8 mouse cellular contexts compared by ENCODE assay signal in genomic region chr5:113151554-113152103, GRCm38 (mm10).
DNase-seq lines count a peak whose midpoint lies in the region; ATAC-seq and TF ChIP-seq lines count a peak whose summit lies in the region.

No protein-coding gene starts in this region.

- H3K27me3 ChIP-seq in kidney, embryonic 15.5 days, result no peaks in the 10 kb centered on the region
- no peaks in the 10 kb centered on the region for H3K27me3 ChIP-seq in small intestine, adult 2 months (ENCODE audit: control insufficient read depth, insufficient read depth, low read length)

- H3K9me3 ChIP-seq in kidney, embryonic 15.5 days (replicated peaks), result no peaks in the 10 kb centered on the region

- H3K27ac ChIP-seq in kidney, embryonic 15.5 days, result peak overlapping the region; percentile 74
- H3K27ac ChIP-seq in bone marrow macrophage, adult 2 months (ENCODE audit: insufficient read depth, low read depth, low read length), result peak overlapping the region; percentile 47; the same call in 1 of the 2 replicates
- 0 out of 2 replicates have a peak overlapping the region, but pooled peaks have one; percentile 3 for H3K27ac ChIP-seq in small intestine, adult 2 months (ENCODE audit: insufficient read depth, low read depth, low read length)

- no peak overlapping the region for H3K4me2 ChIP-seq in kidney, embryonic 15.5 days

- DNase-seq in kidney, adult 9 months, result no peak
- peak; percentile 44 for DNase-seq in gastrocnemius, postnatal 25 days
- DNase-seq in kidney, postnatal 36 days, result peak; percentile 44 to 73
- no peak for DNase-seq in cerebellum, adult 11 months
- DNase-seq in cerebellum, postnatal 4 days (ENCODE audit: low spot score in 2 of 2), result no peak

- 48% methylated on average over 11 of the region's 11 CpGs for WGBS in kidney, embryonic 15.5 days
- WGBS in small intestine, adult 2 months, result 49% methylated on average over 11 of the region's 11 CpGs

- no peaks in the 10 kb centered on the region for H3K36me3 ChIP-seq in kidney, embryonic 15.5 days
- peaks cover 7% of the 10 kb centered on the region; the same call in 1 of the 2 replicates for H3K36me3 ChIP-seq in small intestine, adult 2 months (ENCODE audit: control insufficient read depth, insufficient read depth, low read length)

- no peak overlapping the region for H3K4me3 ChIP-seq in kidney, embryonic 15.5 days (replicated peaks)
- no peak overlapping the region for H3K4me3 ChIP-seq in bone marrow macrophage, adult 2 months (ENCODE audit: insufficient read depth, low read length)
- no peak overlapping the region for H3K4me3 ChIP-seq in small intestine, adult 2 months (ENCODE audit: low read depth, low read length)

- peak; percentile 47; the same call in 1 of the 2 replicates for ATAC-seq in kidney, embryonic 15.5 days (replicated peaks; ENCODE audit: low FRiP score)

- no peak for TF ChIP-seq POLR2A in bone marrow macrophage, adult 2 months (IDR thresholded peaks at IDR 0.05; ENCODE audit: borderline replicate concordance, low read depth, low read length)
- no peak for TF ChIP-seq POLR2A in small intestine, adult 2 months (IDR thresholded peaks at IDR 0.05; ENCODE audit: low read depth, low read length)

- H3K4me1 ChIP-seq in kidney, embryonic 15.5 days, result peaks cover 60% of the 10 kb centered on the region
- H3K4me1 ChIP-seq in bone marrow macrophage, adult 2 months (ENCODE audit: control insufficient read depth, insufficient read depth, low read length), result peaks cover 16% of the 10 kb centered on the region
- peaks cover 27% of the 10 kb centered on the region for H3K4me1 ChIP-seq in small intestine, adult 2 months (ENCODE audit: control insufficient read depth, insufficient read depth, insufficient read length, low read length)

- no peak overlapping the region for H3K9ac ChIP-seq in kidney, embryonic 15.5 days

- no peak for TF ChIP-seq CTCF in bone marrow macrophage, adult 2 months (IDR thresholded peaks at IDR 0.05; ENCODE audit: low read depth, low read length)
- no peak for TF ChIP-seq CTCF in small intestine, adult 2 months (IDR thresholded peaks at IDR 0.05; ENCODE audit: extremely low read depth, insufficient read length, insufficient replicate concordance, low read depth, low read length)

Comparison
In these comparisons a context has a peak if more than half of its experiments do, and no peak if none do; other contexts are left out.
1. DNase-seq: peak in gastrocnemius, postnatal 25 days (single experiment) and kidney, postnatal 36 days (2 of 2); none in kidney, adult 9 months (single experiment), cerebellum, adult 11 months (single experiment) and cerebellum, postnatal 4 days (0 of 2).
2. H3K27ac ChIP-seq: peak in every context shown above with its lines; median percentile 74 in kidney, embryonic 15.5 days; 47 in bone marrow macrophage, adult 2 months; 3 in small intestine, adult 2 months.